Mouse (Mus musculus): ENCODE measurements around the gene Coq6.

Coq6 gene

GRCm38 (mm10) chr12:84361555-84362489 is at the start of gene Coq6, which contains the start of gene Fam161b:
Coq6 (plus strand) TSS chr12:84361657.
Fam161b (minus strand) TSS chr12:84361833.
- DNase-seq (ENCODE audit: low spot score): peak; percentile 97

DNA sequence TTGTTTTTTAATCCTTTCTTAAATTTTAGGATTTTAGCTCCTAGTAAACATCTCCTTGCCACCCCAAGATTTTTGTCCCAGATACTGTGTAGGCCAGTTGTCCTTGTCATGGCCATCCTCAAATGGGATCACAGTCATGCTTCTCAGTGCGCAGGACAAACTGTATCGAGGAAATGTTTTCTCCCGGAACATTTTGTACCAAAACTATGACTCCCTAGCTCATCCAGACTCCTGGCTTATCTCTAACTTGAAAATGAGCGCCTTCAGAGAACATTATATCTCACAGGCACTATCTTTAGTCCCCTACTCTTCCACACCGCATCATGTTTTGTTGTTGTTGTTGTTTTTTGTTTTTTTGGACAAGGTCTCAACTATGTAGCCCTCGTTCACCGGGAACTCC is 45.5 kb upstream of the Coq6 start:
- no peak for DNase-seq (ENCODE audit: low spot score)

GRCm38 (mm10) chr12:84316721-84317621 is 44.5 kb upstream of the Coq6 start, which contains the start of gene Zfp410:
Zfp410 (plus strand) TSS chr12:84316852.
- DNase-seq (ENCODE audit: low spot score): peak; percentile 73

GRCm38 (mm10) chr12:84327111-84327512 is 34.3 kb upstream of the Coq6 start:
- no peak for DNase-seq (ENCODE audit: low spot score)

GRCm38 (mm10) chr12:84336963-84337625 is 24.4 kb upstream of the Coq6 start:
- no peak for DNase-seq (ENCODE audit: low spot score)

DNA sequence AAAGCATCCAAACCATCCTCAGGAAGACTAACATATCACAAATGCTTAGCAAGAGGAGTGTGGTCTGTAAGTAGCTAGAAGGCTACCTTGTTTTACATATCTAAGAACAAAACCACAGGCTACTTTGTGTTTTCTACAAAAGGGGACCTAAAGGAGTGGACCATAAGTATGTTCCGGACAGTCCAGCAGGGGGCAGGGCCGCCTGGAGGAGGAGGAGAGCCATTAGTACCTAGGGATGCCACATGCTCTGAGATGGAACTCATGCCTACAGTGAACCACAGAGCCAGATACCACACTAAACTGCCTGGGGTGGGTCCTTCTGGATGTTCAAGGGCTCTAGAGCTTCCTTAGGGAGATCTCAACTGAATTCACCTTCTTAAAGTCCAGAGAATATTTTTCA is 14.3 kb upstream of the Coq6 start:
- no peak for DNase-seq (ENCODE audit: low spot score)

DNA sequence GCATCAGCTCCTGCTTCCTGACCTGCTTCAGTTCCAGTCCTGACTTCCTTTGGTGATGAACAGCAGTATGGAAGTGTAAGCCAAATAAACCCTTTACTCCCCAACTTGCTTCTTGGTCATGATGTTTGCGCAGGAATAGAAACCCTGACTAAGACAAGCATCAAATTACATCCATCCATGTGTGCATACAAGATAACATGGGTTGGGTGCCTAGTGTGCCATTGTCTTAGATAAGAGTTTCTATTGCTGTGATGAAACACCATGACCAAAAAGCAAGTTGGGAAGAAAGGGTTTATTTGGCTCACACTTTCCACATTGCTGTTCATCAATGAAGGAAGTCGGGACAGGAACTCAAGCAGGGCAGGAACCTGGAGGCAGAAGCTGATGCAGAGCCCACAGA is 2.8 kb upstream of the Coq6 start:
- DNase-seq (ENCODE audit: low spot score): peak; percentile 61

GRCm38 (mm10) chr12:84362872-84363271 is 1.4 kb downstream of the Coq6 start:
- DNase-seq (ENCODE audit: low spot score): no peak

GRCm38 (mm10) chr12:84364291-84364690 is 2.8 kb downstream of the Coq6 start:
- DNase-seq (ENCODE audit: low spot score): no peak

DNA sequence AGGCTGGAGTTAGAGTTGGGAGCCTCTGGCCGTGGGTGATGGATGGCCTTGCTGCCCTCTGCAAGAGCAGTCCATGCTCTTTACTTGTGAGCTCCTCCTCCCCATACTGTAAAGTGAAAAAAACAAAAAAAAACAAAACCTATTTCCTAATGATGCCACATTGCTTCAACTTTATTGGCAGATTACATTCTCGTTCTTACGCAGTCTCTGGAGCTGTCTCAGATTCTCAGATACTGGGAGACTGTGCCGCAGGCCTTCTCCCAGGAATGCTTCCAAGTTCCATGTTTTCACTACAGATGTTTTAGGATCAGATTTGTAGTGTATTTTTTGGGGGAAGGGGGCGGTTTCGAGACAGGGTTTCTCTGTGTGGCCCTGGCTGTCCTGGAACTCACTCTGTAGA is 3.7 kb downstream of the Coq6 start:
- DNase-seq (ENCODE audit: low spot score): no peak

GRCm38 (mm10) chr12:84366971-84367370 is 5.5 kb downstream of the Coq6 start:
- DNase-seq (ENCODE audit: low spot score): peak; percentile 39

GRCm38 (mm10) chr12:84371647-84372046 is 10.2 kb downstream of the Coq6 start:
- no peak for DNase-seq (ENCODE audit: low spot score)

GRCm38 (mm10) chr12:84373831-84374481 is 12.5 kb downstream of the Coq6 start:
- no peak for DNase-seq (ENCODE audit: low spot score)

- DNase-seq (ENCODE audit: low spot score): no peak
These were observed 20.9 kb downstream of the Coq6 start for GRCm38 (mm10) chr12:84382369-84382768.

DNA sequence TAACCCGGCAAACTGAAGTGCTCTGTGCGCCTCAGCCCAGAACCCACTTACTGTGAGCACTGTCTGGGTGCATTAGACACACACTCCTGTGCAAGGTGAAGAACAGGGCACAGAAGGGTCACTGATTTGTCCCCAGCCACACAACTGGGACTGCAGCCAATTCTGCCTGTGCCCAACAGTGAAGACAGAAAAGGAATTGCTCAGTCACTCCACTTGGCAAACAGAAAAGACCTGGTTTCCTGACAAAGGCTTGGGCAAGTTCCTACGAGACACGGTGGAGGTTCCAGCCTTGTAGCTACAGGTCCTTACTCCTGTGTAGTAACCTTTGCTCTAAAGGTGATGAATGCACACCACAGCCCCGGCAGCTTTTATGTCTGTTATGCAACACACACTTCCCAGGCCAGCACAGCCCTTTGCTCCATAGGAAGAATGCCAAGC is 23.2 kb downstream of the Coq6 start:
- DNase-seq (ENCODE audit: low spot score): no peak

GRCm38 (mm10) chr12:84385408-84385807 is 24.0 kb downstream of the Coq6 start:
- no peak for DNase-seq (ENCODE audit: low spot score)

GRCm38 (mm10) chr12:84388097-84388496 is 26.6 kb downstream of the Coq6 start:
- DNase-seq (ENCODE audit: low spot score): no peak

DNA sequence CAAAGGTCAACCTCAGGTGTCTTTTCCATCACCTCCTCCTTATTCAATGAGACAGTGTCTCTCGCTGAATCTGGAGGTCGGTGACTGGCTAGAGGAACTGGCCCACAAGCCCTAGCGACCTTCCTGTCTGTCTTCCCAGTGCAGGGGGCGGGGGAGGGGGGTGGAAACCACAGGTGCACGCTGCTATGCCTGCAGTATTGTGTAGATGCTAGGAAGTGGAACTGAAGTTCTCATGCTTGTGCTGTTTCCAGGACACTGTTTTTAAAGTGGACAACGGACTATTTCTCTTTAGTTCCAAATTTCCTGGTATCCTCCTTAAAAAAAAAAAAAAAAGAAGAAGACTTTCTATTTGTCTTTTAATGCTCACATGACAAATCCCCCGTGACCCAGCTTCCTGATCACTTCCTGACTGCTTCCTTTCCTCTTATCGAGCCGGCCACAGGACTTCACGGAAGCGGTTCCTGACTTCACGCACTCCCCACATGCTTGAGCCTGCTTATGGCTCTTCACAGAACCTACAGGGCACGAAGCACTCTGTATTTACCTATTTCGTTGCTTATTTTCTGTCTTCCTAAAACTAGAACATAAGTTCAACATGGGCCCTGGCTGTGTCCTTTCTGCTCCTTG is 27.4 kb downstream of the Coq6 start:
- no peak for DNase-seq (ENCODE audit: low spot score)

DNA sequence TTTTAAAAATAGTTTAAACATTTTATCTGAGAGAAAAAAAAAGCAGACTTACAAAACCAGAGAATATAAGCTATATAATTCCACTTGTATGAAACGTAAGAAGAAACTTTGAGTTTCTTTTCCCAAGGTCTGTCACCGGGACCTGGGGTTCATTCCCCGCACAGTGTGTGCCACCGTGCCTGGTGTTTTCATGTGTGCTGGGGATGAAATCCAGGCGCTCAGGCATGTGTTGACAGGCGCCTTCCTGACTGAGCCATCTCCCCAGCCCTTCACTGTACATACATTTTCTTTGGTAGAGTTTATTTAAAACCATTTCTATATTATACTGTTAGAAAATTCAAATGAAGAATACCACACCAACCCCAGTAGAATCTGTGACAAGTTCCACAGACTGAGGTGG is 28.9 kb downstream of the Coq6 start:
- DNase-seq (ENCODE audit: low spot score): no peak

GRCm38 (mm10) chr12:84392681-84393080 is 31.2 kb downstream of the Coq6 start:
- no peak for DNase-seq (ENCODE audit: low spot score)

- no peak for DNase-seq (ENCODE audit: low spot score)
These were observed 32.4 kb downstream of the Coq6 start for GRCm38 (mm10) chr12:84393847-84394246.

All from c-Kit-positive CD71-positive TER-119-positive erythroid progenitor cells, embryonic 14.5 days (primary cell).